Mouse (Mus musculus) right cerebral cortex, postnatal 10 days (tissue): Measurements from ENCODE around the gene Kcnmb2.

Experiments used
- DNase-seq, 2 experiments: peaks; one replicate each; pipeline ENCODE4 v3.0.0; 2021; ENCODE audit warnings: low spot score in 2 of 2

The Kcnmb2 gene

DNA sequence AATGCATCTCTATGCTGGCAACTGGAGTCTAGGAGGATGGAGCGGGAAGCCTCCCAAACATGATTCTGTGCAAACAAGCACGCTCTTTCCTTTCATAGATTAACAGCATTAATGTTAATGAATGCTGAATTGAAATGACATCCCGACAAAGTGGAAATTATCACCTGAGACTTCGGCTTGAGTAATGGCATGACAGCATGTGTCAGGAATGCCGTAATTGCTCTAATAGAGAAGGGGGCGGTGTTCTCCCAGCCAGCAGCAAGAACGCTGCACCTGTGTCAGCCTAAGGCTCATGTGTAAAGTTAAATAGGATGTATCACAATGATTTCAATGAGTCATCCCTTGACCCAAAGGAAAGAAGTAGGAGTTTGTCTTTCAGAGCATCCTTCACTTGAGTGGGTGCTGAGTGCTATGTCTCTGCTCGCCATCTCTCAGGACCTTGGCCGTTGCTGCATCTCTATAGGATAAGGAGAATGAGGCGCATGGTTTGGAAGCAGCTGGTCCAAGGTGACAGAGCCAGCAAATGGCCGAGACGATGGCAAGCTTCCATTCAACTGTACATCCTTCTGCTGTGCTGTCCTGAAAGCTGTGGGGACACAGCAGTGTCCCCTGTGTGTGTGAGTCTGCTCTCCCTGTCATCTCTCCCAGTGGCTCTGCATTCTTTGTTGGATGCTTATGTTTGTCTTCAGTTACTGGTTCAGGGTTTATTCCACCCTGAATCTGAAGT, 110.1 kb downstream of the Kcnmb2 start:
- DNase-seq: no peak

- DNase-seq: no peak
These were observed 118.7 kb downstream of the Kcnmb2 start for GRCm38 (mm10) chr3:32020981-32021380.

- DNase-seq: no peak
These were observed 127.2 kb downstream of the Kcnmb2 start for GRCm38 (mm10) chr3:32029375-32030050.

DNA sequence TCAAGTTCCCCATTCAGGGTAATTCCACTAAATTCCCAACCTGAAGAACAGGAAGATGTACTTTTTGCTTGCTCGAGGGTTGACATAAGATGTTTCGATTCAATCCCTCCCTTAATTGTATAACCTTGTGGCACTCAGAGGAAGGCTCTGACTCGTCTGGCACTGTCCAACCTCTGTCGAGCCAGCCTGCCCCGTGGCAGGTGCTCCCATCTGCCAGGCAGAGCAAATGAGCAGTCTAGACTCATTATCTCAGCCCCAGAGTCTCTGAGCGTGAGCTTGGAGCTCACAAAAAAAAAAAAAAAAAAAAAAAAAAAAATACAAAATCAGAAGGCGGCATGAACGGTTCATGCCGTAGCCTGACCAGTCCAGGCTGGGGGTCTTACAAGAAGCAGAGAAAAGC, 130.1 kb downstream of the Kcnmb2 start:
- no peak for DNase-seq

- DNase-seq: peak in 1 of 2 experiments; percentile 46
These were observed 141.5 kb downstream of the Kcnmb2 start for GRCm38 (mm10) chr3:32043814-32044213.

DNA sequence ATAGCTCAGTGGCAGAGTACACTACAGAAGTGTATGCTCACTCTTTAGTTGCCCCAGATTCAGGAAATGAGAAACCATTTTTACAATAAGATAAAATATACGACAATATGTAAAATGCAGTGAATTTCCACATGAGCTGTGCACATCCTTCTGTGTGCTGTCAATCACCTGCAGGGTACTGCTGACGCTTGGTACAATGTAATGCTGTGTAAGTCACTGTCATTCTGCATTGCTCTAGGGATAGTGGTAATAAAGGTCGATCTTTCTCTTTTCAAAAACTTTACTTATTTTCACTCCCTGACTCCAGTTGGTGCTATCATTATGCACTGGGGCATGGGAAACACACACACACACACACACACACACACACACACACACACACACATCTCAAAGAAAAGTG, 146.5 kb downstream of the Kcnmb2 start:
- DNase-seq: no peak

- no peak for DNase-seq
These were observed 150.3 kb downstream of the Kcnmb2 start for GRCm38 (mm10) chr3:32052596-32052995.

DNA sequence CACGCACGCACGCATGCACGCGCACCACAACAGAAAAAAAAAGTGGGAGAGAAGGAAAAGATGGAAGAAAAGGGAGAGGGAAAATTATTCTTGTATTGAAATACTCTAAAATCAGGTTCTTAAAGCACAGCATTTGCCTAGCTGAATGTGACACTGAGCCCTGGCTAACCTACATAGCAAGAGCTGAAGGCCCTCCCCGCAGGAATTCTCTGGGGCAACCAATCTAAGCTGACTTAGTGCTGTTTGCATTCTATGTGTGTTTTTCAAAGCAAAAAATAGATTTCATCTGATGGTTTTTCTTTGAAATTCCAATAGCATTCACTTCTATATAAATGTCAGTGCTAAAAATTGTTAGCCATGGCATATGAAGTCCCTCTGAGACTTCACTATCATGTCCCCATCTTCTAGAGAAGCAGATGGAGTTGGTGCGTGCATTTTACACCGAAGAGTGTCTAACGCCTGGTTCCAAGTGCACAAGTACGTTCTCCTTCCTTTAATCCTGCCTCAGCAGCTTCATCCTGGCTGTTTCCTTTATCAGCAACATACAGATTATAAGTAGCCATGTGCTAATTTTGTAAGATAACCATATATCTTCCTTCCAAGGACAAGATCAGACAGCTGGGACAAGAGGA, 151.4 kb downstream of the Kcnmb2 start:
- DNase-seq: peak in 1 of 2 experiments; percentile 48

GRCm38 (mm10) chr3:32059888-32060656, 157.8 kb downstream of the Kcnmb2 start:
- peak; percentile 57 to 84 for DNase-seq

GRCm38 (mm10) chr3:32062685-32063084, 160.4 kb downstream of the Kcnmb2 start:
- DNase-seq: no peak

DNA sequence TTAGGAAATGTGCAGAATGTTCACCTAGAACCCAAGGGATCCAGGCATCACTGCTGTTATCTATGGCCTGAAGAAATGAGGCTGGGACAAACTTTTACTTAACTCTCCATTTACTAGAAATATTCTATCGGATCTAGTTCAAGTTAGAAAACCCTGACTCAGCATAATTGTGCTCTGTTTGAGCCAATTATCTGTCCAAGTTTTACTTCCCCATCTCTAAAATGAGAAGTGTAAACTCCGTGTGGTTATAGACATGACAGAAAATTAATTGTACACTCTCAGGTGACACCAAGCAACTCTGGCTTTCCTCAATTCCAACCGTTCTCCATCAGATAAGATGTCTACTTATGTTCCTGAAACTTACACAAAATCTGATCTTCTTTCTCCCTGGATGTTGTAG, 161.0 kb downstream of the Kcnmb2 start:
- DNase-seq: no peak

DNA sequence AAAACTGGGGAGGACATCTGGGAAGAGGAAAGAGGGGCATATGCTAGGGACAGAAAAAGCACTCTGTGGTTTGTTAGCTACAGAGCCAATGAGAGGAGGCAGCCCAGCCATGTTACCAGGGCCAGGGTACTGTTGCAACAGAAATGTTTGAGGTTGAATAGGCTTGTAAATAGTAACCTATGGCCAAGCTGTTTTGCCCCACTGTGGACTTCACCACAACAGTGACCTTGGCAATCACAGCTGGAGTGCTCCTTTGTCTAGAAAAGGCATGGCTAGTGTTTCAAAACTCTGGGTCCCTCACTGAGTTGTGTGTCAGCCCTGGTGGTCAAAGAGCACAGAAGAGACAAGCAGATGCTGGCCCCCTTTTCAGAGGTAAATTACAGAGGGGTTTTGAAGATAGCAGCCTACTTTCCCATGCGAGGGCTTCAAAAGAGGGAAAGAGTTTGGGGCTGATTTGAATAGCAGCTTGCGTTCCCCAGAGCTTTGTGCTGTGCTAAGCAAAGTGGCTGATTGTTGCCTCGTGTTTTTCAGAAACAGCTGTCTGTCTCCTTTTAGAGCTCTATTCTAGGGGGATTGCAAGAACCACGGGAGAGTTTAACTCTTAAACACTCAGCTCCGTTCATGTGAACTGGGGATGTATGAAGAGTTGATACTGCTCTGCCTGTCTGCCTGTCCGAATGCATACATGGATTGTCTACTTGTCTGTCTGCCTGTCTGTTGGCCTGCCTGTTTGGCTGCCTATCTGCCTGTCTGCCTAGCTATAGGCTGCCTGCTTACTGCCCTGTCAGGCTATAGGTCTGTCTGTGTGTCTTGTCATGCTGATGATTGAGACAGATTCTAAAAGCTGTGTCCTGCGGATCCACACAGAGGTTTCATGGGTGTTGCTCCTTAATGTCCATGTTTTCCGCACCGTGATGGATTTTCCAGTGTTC, 165.0 kb downstream of the Kcnmb2 start:
- peak; percentile 30 to 49 for DNase-seq

- no peak for DNase-seq
These were observed 171.6 kb downstream of the Kcnmb2 start for GRCm38 (mm10) chr3:32073881-32074280.

GRCm38 (mm10) chr3:32088762-32089161, 186.5 kb downstream of the Kcnmb2 start:
- no peak for DNase-seq

DNA sequence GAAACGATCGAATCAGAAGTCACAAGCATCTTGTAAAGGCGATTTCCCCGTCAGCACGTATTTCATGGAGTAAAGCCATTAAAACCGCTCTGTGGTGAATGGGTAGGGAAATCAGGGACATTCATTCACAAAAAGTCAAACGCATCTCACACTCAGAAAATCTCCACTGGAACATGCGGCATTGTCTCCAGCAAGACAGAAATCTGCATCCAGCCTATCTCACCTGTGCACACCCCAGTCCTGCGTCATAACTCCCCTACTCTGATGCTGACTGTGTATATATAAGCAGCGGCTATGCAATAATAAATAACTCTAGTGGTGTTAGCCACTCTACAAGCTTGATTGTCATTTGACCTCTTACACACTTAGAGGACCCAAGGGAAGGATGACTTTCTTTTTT, 199.1 kb downstream of the Kcnmb2 start:
- DNase-seq: no peak

- no peak for DNase-seq
These were observed 217.5 kb downstream of the Kcnmb2 start for GRCm38 (mm10) chr3:32119851-32120250.

GRCm38 (mm10) chr3:32121731-32122130, 219.4 kb downstream of the Kcnmb2 start:
- no peak for DNase-seq

GRCm38 (mm10) chr3:32125431-32125830, 223.1 kb downstream of the Kcnmb2 start:
- DNase-seq: no peak

DNA sequence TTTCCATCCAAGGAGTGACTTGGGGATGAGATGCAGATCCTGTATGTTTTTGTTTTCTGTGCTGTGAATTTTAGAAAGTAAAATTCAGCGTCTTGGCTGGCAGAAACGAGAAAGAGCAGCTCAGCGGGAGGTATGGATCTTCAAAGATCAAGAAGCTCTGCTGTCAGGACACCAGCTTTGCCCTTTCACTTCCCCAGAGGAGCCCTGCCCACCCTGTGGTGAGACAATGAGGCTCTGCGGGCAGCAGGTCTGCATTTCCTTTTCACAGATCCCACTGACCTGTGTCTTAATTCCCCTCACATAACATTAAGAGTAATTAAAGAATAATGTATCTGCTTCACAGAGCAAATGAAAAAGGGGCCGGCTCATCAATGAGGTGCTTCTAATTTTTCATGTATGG, 226.1 kb downstream of the Kcnmb2 start:
- no peak for DNase-seq

- no peak for DNase-seq
These were observed 228.4 kb downstream of the Kcnmb2 start for GRCm38 (mm10) chr3:32130696-32131095.

DNA sequence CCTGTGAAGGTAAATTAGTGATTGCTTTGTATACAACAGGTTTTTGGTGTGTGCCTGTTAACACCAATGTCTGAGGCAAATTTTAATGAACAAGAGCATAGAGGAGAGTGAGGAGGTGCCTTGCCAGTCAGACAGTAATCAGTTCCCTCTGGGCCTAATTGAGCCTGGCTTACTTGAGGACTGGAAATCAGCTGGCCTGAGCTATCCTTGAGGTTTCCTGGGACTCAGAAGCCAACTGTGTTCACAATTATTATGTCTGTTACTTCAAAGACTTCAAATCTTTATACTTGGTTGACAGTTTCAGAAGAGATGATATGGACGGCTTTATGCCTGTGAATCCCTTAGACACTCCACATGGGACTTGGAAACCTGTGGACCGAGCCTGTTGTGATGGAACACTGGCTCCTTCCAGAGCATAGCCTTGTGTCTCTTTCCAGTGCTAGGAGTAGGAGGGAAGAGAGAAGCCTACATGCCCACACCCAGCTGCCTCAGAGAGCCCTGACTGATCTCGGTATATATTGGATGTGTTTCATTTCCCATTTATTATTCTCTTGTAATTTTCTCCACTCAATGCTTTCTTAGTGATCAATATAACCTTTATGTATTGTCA, 230.2 kb downstream of the Kcnmb2 start:
- no peak for DNase-seq
